Mouse (Mus musculus) neutrophil, adult 83 days (primary cell): ENCODE results near the gene Zbtb33. TPM values are rescaled to one million over a fixed set of nuclear protein-coding genes. Genes with fewer than 3 reads are reported as not detected.

Experiments
- total RNA-seq, 2 experiments: library from RNA; stranded (reverse); gene quantifications; one replicate each; pipeline ENCODE4 v1.2.4; 2023

Gene Zbtb33
- total RNA-seq, result 10 to 100 TPM; 16.4 to 18.8 TPM

DNA sequence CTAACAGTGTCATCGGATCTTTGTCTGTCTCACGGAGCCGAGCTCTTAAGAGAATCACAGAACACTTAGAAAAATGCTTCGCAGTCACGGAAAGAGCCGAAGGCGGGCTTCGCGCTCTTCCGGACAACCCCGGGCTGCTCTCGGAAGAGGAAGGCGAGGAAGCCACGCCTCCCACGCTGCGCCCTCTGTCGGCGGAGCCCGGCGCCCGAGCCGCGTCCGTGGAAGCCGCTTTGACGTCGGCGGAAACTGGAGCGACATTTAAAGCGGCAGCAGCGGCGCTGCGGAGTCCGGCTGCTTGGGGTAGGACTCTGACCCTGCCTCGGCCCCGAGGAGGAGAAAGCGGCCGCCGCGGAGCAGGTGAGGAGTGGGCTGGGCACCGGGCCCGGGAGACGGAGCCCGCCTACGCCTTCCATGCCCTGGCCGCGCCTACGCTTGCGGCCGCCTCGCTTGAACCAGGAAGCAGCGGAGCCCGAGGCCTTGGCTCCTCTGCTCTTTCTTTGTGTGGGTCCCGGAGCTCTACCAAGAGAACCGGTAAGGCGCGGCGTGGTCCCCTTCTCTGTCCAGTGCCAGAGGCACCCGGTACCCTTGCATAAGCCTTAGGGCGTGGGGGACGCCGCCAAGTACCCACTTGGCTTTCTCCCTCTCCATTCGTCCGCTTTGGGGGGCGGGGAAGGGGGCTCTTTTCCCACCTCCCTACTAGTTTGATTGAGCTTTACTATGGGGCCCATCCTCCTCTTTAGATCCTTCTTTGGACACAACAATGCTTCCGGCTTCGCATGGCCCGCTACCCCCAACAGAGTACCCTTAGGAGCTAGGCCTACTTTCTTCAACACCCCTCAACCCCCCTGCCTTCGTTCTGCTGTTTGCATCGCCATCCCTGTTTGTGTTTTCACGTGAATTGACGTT is at the start of gene Zbtb33:
Zbtb33 (plus strand) TSS at position 242 of the 906 bp plus-strand sequence.

Other genes with a start within 250 kb of the Zbtb33 start
- not detected for gene Btg1-ps1, start 171.0 kb upstream of the Zbtb33 start, total RNA-seq
- not detected for gene Btg1-ps2, start 146.7 kb upstream of the Zbtb33 start, total RNA-seq
- gene Rhox10, start 123.3 kb upstream of the Zbtb33 start, total RNA-seq, result not detected
- gene Rhox11, start 104.7 kb upstream of the Zbtb33 start, total RNA-seq, result not detected
- gene Rhox12, start 78.9 kb upstream of the Zbtb33 start, total RNA-seq, result not detected
- gene Rhox13, start 68.6 kb upstream of the Zbtb33 start, total RNA-seq, result not detected
- gene Tmem255a, start 62.6 kb downstream of the Zbtb33 start, total RNA-seq, result not detected
- not detected for gene Atp1b4, start 126.4 kb downstream of the Zbtb33 start, total RNA-seq